Mouse (Mus musculus) midbrain, postnatal 0 days (tissue): ENCODE measurements around the gene Rnf144a. TPM values are rescaled to one million over a fixed set of nuclear protein-coding genes. Genes with fewer than 3 reads are reported as not detected.

Experiments used
- ATAC-seq: fragments of 200-750 bp; cut with Nextera tagmentation; 2 replicates; pipeline ENCODE4 v1.8.0; 2017; ENCODE audit warnings: moderate number of reproducible peaks, mild to moderate bottlenecking, moderate TSS enrichment, moderate library complexity; ENCODE audit not compliant: low FRiP score
- DNase-seq: peaks from one replicate; pipeline ENCODE4 v3.0.0-alpha.2; 2015; ENCODE audit warnings: low spot score
- H3K27ac ChIP-seq: fragments of 300-500 bp; sonication (generic); 2 replicates; pipeline ENCODE4 v1.5.1; 2014; ENCODE audit warnings: low read depth, mild to moderate bottlenecking, low read length, mixed read lengths
- H3K27me3 ChIP-seq: fragments of 300-500 bp; sonication (generic); 2 replicates; pipeline ENCODE4 v1.6.1; 2014; ENCODE audit warnings: low read length, control low read depth, mixed read lengths; ENCODE audit not compliant: insufficient read depth
- H3K36me3 ChIP-seq: fragments of 300-500 bp; sonication (generic); 2 replicates; pipeline ENCODE4 v1.6.1; 2014; ENCODE audit warnings: low read length, control low read depth, mixed read lengths; ENCODE audit not compliant: insufficient read depth
- H3K4me1 ChIP-seq: fragments of 300-500 bp; sonication (generic); 2 replicates; pipeline ENCODE4 v1.6.1; 2014; ENCODE audit warnings: mild to moderate bottlenecking, control low read depth, antibody characterized with exemption, low read length, mixed read lengths; ENCODE audit not compliant: insufficient read depth
- H3K4me2 ChIP-seq: fragments of 300-500 bp; sonication (generic); 2 replicates; pipeline ENCODE4 v1.6.1; 2014; ENCODE audit warnings: low read depth, mild to moderate bottlenecking, low read length, mixed read lengths; ENCODE audit not compliant: poor library complexity, severe bottlenecking
- H3K4me3 ChIP-seq: fragments of 300-500 bp; sonication (generic); 2 replicates; pipeline ENCODE4 v1.5.1; 2014; ENCODE audit warnings: low read depth, mild to moderate bottlenecking, low read length, moderate library complexity
- H3K9ac ChIP-seq: fragments of 300-500 bp; sonication (generic); replicated peaks from 2 replicates; pipeline ENCODE4 v1.6.1; 2014; ENCODE audit warnings: mild to moderate bottlenecking, low read length, moderate library complexity, mixed read lengths; ENCODE audit not compliant: poor library complexity, severe bottlenecking
- H3K9me3 ChIP-seq: fragments of 300-500 bp; sonication (generic); 2 replicates; pipeline ENCODE4 v1.6.1; 2016; ENCODE audit warnings: low read length, control low read depth
- CTCF ChIP-seq: IDR thresholded peaks from 2 replicates; pipeline ENCODE4 v1.5.1; 2016; ENCODE audit warnings: antibody characterized with exemption, mild to moderate bottlenecking
- WGBS: fragments of 180-500 bp; shearing (Covaris S2); extraction: QIAGEN DNeasy Blood & Tissue Kit; methylation state at CpG from one replicate; pipeline ENCODE4 v1.1.7; 2014; 5-methylcytosine and 5-hydroxymethylcytosine counted together
- polyA plus RNA-seq: library from polyadenylated mRNA; unstranded; fragments of >200 nt; fragmentation: Nextera tagmentation; extraction: Ambion mirVana; gene quantifications from 2 replicates; pipeline ENCODE4 v1.2.1, GENCODE M21; 2015
- total RNA-seq: library from RNA; depleted of rRNA; stranded (reverse); fragments of >200 nt; gene quantifications from 2 replicates; pipeline ENCODE4 v1.2.3, GENCODE M21; 2014

The Rnf144a gene
- total and polyA plus RNA-seq, 2 experiments from 2014 or later: 22.0 to 32.0 TPM

- Histone ChIP-seq H3K4me2 (no peak overlapping the region), H3K27me3 (no peaks in the 10 kb centered on the region), H3K4me3 (no peak overlapping the region), H3K4me1 (no peaks in the 10 kb centered on the region), H3K9ac (no peak overlapping the region), H3K9me3 (no peaks in the 10 kb centered on the region), H3K27ac (no peak overlapping the region), H3K36me3 (peaks cover 12% of the 10 kb centered on the region)
- ATAC-seq (no peak), DNase-seq (peak; percentile 42)
- 68% methylated on average over 6 of the region's 6 CpGs for WGBS
- no peak for TF ChIP-seq CTCF
Measured at GRCm38 (mm10) chr12:26329031-26329675, 85.9 kb downstream of the Rnf144a start.

- no peak overlapping the region for H3K4me2 ChIP-seq
- peak overlapping the region; percentile 51 for H3K27ac ChIP-seq
- no peak overlapping the region for H3K4me3 ChIP-seq
- no peak for TF ChIP-seq CTCF
- H3K9me3 ChIP-seq: no peaks in the 10 kb centered on the region
- DNase-seq (no peak), ATAC-seq (peak; percentile 56; the same call in 1 of the 2 replicates)
- H3K36me3 ChIP-seq: peaks cover 22% of the 10 kb centered on the region
- H3K4me1 ChIP-seq: no peaks in the 10 kb centered on the region
- no peak overlapping the region for H3K9ac ChIP-seq
- H3K27me3 ChIP-seq: no peaks in the 10 kb centered on the region
- WGBS: 64% methylated on average over 5 of the region's 5 CpGs
Measured at GRCm38 (mm10) chr12:26323783-26324364, 91.2 kb downstream of the Rnf144a start.

- no peaks in the 10 kb centered on the region for H3K9me3 ChIP-seq
- H3K27me3 ChIP-seq: no peaks in the 10 kb centered on the region
- H3K9ac ChIP-seq: no peak overlapping the region
- no peaks in the 10 kb centered on the region for H3K4me1 ChIP-seq
- H3K4me3 ChIP-seq: no peak overlapping the region
- no peak overlapping the region for H3K4me2 ChIP-seq
- no peak for DNase-seq
- H3K36me3 ChIP-seq: peaks cover 28% of the 10 kb centered on the region
- ATAC-seq: no peak
- no peak for TF ChIP-seq CTCF
- 75% methylated on average over 3 of the region's 3 CpGs for WGBS
- no peak overlapping the region for H3K27ac ChIP-seq
Measured at GRCm38 (mm10) chr12:26316261-26316660, 98.8 kb downstream of the Rnf144a start.

GRCm38 (mm10) chr12:26314959-26315358, 100.1 kb downstream of the Rnf144a start:
- Histone ChIP-seq H3K36me3 (peaks cover 27% of the 10 kb centered on the region), H3K4me3 (no peak overlapping the region), H3K27ac (no peak overlapping the region), H3K4me1 (no peaks in the 10 kb centered on the region), H3K4me2 (no peak overlapping the region), H3K27me3 (no peaks in the 10 kb centered on the region), H3K9ac (no peak overlapping the region), H3K9me3 (no peaks in the 10 kb centered on the region)
- WGBS: 45% methylated on average over 5 of the region's 5 CpGs
- peak; percentile 54 for DNase-seq
- peak; percentile 81 for TF ChIP-seq CTCF
- peak; percentile 66; the same call in 1 of the 2 replicates for ATAC-seq

- Histone ChIP-seq H3K9ac (no peak overlapping the region), H3K9me3 (no peaks in the 10 kb centered on the region), H3K27me3 (no peaks in the 10 kb centered on the region), H3K27ac (no peak overlapping the region), H3K4me3 (no peak overlapping the region), H3K36me3 (peaks cover 17% of the 10 kb centered on the region), H3K4me2 (no peak overlapping the region), H3K4me1 (no peaks in the 10 kb centered on the region)
- TF ChIP-seq CTCF: peak; percentile 95
- peak; percentile 77 for DNase-seq
- ATAC-seq: no peak
Measured at GRCm38 (mm10) chr12:26311548-26311947, 103.5 kb downstream of the Rnf144a start.

GRCm38 (mm10) chr12:26310247-26310646, 104.8 kb downstream of the Rnf144a start:
- no peak overlapping the region for H3K4me3 ChIP-seq
- no peak overlapping the region for H3K27ac ChIP-seq
- ATAC-seq: no peak
- no peaks in the 10 kb centered on the region for H3K27me3 ChIP-seq
- H3K4me2 ChIP-seq: no peak overlapping the region
- no peak for TF ChIP-seq CTCF
- no peaks in the 10 kb centered on the region for H3K4me1 ChIP-seq
- WGBS: 89% methylated on average over 11 of the region's 11 CpGs
- H3K9ac ChIP-seq: no peak overlapping the region
- no peaks in the 10 kb centered on the region for H3K9me3 ChIP-seq
- DNase-seq: no peak
- H3K36me3 ChIP-seq: peaks cover 14% of the 10 kb centered on the region
